Mouse (Mus musculus) bone marrow macrophage, adult 2 months (primary cell): ENCODE results near the gene Fgg. TPM values are rescaled to one million over a fixed set of nuclear protein-coding genes. Genes with fewer than 3 reads are reported as not detected.

Experiments
- H3K27ac ChIP-seq: 2 replicates; pipeline ENCODE4 v1.5.1; 2012; ENCODE audit warnings: low read depth, low read length; ENCODE audit not compliant: insufficient read depth
- H3K4me1 ChIP-seq: 2 replicates; pipeline ENCODE4 v1.6.1; 2012; ENCODE audit warnings: low read length; ENCODE audit not compliant: control insufficient read depth, insufficient read depth
- H3K4me3 ChIP-seq: 2 replicates; pipeline ENCODE4 v1.5.1; 2012; ENCODE audit warnings: mild to moderate bottlenecking, low read length, moderate library complexity; ENCODE audit not compliant: insufficient read depth
- CTCF ChIP-seq: IDR thresholded peaks from 2 replicates; pipeline ENCODE4 v1.5.1; 2012; ENCODE audit warnings: low read depth, mild to moderate bottlenecking, low read length, moderate library complexity
- POLR2A ChIP-seq: IDR thresholded peaks from 2 replicates; pipeline ENCODE4 v1.6.1; 2012; ENCODE audit warnings: mild to moderate bottlenecking, low read depth, low read length, borderline replicate concordance
- polyA plus RNA-seq: library from polyadenylated mRNA; stranded (reverse); fragments of >200 nt; gene quantifications from 2 replicates; pipeline ENCODE4 v1.2.4, GENCODE M21; 2012; ENCODE audit not compliant: missing spikeins, insufficient read depth, insufficient read length

Gene Fgg
- not detected in 2 replicates for polyA plus RNA-seq

DNA sequence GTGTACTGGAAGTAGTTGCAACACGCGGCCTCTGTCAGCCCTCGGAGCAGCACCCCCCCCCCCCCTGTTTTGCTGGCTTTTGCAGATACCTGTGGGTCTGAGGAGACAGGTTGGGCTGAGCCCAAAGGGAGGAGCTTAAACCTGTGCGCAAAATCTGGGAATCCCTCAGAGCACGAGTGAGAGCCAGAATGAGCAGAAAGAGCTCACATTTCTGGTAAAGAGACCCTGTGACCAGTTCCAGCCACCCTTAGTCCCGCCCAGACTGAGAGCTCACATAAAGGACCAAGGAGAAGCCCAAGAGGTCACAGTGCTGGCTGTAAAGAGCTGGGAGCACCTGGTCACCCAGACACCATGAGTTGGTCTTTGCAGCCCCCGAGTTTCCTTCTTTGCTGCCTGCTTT, at the start of gene Fgg:
Gene Fgg, plus strand, starts transcription at position 168 of the 400 bp plus-strand sequence.
- no peak within 1 kb of the TSS for H3K27ac ChIP-seq
- TF ChIP-seq CTCF, result no peak
- TF ChIP-seq POLR2A, result no peak
- H3K4me3 ChIP-seq, result no peak within 1 kb of the TSS
- no peaks in the 10 kb centered on the region for H3K4me1 ChIP-seq

DNA sequence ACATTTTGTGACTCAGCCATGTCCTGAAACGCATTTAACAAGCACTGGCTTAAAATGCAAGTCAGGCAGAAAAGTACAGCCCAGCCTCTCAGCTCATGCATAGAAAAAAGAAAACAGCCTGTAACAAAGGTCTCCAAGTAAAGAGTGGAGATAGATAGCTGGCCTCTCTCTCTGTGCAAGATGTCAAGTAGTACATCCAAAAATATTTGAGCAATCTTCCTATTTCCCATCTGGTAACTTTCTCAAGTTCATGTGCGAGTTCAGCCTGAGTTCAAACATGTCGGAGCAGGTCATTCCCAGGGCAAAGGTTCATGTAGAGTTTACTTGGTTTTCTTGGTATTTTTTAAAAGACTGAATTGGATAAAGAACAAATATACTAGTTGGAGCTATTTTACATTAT, 36.5 kb upstream of the Fgg start:
- no peak for TF ChIP-seq CTCF
- no peak for TF ChIP-seq POLR2A
- no peaks in the 10 kb centered on the region for H3K4me1 ChIP-seq
- H3K27ac ChIP-seq, result no peak overlapping the region
- no peak overlapping the region for H3K4me3 ChIP-seq

DNA sequence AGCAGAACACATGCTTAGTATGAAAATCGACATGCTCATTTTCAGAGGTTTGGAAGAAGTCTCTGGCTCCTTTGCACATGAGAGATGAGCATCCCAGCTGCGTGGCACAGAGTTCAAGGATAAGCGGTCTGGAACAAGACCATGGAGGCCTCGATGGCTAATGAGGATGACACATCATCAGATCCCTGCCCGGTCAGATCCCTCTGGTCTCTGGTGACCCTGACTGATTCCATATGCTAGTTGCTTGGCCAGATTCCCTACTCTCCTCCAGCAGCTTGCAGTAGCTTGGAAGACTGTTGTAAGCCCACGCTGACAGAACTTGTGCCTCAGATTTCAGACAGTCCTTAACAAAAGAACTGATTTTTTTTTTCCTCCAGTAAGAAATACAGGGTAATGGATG, 26.7 kb upstream of the Fgg start:
- Histone ChIP-seq H3K27ac (no peak overlapping the region), H3K4me3 (no peak overlapping the region), H3K4me1 (no peaks in the 10 kb centered on the region)
- TF ChIP-seq POLR2A (no peak), CTCF (no peak)

DNA sequence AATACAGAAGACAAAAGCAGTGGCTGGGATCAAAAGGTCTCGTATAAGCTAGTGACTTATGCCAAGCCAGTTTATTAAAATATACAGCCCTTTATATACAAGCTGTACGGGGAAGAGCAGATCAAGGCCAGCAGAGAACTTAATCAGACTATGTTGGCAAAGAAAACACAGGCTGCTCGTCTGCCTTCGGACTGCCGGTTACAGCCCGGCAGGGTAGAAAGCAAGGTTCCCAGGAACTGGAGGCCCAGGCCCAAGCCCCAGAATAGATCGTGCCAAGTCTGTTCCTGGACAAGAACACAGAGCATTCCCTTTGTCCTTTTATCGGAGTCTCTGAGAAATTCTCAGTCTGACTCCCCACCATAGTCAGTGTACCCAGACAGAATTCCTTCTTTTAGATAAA, 25.7 kb upstream of the Fgg start:
- Histone ChIP-seq H3K27ac (no peak overlapping the region), H3K4me1 (no peaks in the 10 kb centered on the region), H3K4me3 (no peak overlapping the region)
- TF ChIP-seq POLR2A, result no peak
- TF ChIP-seq CTCF, result no peak

DNA sequence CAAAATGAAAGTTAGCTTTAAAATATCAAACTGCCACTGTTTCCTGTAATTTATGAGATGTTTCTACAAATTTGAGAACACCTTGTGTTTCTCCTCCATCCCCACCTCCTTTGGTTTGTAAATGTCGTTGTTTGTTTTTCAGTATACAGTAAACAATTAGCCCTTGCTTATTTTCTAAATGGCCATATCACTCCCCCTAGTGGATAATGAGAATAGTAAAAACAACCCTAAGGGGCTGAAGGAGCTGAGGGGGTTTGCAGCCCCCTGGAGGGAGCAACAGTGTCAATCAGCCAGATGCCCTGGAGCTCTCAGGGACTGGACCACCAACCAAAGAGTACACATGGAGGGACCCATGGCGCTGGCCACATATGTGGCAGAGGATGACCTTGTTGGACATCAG, 22.7 kb upstream of the Fgg start:
- no peaks in the 10 kb centered on the region for H3K4me1 ChIP-seq
- no peak overlapping the region for H3K27ac ChIP-seq
- no peak for TF ChIP-seq POLR2A
- TF ChIP-seq CTCF, result no peak
- no peak overlapping the region for H3K4me3 ChIP-seq

DNA sequence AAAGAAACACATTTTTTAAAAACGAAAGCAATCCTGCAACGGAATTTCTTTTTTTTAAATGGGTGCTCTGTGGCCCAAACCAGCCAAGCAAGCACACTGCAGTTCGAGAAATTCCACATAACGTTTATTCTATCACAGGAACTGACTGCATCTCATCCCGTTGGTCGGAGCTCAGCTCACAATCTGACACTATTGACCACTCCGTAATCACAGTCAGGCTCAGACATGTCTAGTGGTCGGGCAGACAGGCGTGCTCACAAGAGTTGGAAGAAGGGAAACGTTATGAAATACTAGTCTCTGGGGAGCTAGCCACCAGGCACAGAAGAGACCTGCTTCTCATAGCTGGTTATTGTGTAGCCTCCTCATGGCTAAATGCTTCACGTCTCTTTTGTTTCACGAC, 15.6 kb upstream of the Fgg start:
- TF ChIP-seq CTCF, result no peak
- no peak for TF ChIP-seq POLR2A
- Histone ChIP-seq H3K27ac (no peak overlapping the region), H3K4me3 (no peak overlapping the region), H3K4me1 (no peaks in the 10 kb centered on the region)

DNA sequence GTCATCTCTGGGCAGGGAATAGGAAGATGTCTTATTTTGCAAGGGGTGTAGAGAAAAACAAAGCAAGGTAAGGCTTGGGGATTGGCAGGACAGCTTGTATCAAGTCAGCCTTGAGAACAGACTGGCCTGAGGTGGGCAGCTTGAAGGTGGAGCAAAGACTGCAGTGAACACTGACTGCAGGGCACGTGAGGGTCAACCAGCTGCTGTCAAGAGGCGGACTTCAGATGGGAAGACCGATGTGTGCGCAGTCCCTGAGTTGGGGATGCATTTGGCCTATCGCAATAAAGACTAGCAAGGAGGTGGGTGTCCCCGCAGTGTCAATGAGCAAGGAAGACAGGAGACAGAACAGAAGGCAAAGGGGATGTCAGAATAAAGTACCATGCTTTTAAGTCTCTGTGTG, 14.6 kb upstream of the Fgg start:
- Histone ChIP-seq H3K27ac (no peak overlapping the region), H3K4me1 (no peaks in the 10 kb centered on the region), H3K4me3 (no peak overlapping the region)
- TF ChIP-seq POLR2A, result no peak

DNA sequence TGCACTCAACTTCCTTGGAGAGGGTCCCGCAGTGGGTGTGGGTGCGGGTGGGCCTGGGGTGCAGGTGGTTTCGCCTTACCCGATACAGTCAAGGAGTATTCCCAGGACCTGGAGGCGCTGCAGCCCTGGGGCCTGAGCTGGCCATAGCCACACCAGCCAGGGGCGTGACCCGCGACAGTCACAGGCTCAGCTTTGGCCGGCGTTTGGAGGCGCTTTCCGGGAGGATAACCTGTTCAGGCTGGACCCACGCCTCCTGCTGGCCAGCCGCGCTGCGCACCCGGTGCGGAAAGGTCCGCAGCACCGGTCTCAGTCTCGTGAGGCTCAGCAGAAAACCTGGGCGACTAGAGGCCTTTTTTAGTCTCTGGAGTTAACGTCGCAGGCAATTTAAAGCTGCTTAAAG, 12.2 kb upstream of the Fgg start:
- no peak overlapping the region for H3K27ac ChIP-seq
- no peak overlapping the region for H3K4me3 ChIP-seq
- no peaks in the 10 kb centered on the region for H3K4me1 ChIP-seq
- no peak for TF ChIP-seq CTCF

DNA sequence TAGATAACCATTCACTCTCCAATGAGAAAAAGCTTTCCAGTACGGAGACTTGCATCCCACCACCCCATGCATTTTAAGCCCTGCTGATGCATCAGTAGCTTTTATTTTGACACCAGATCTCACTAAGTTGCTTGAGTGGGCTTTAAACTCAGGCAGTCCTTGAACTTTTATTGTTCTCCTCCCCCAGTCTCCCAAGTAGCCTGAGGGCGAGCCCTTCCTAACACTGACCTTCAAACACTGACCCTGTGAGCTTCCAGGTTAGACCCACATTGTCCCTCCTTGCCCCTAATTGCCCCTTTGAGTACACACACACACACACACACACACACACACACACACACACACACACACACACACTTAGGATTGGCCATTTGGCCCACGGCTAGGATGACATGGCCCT, 10.9 kb upstream of the Fgg start:
- H3K27ac ChIP-seq, result no peak overlapping the region
- TF ChIP-seq CTCF (no peak), POLR2A (no peak)
- no peak overlapping the region for H3K4me3 ChIP-seq

DNA sequence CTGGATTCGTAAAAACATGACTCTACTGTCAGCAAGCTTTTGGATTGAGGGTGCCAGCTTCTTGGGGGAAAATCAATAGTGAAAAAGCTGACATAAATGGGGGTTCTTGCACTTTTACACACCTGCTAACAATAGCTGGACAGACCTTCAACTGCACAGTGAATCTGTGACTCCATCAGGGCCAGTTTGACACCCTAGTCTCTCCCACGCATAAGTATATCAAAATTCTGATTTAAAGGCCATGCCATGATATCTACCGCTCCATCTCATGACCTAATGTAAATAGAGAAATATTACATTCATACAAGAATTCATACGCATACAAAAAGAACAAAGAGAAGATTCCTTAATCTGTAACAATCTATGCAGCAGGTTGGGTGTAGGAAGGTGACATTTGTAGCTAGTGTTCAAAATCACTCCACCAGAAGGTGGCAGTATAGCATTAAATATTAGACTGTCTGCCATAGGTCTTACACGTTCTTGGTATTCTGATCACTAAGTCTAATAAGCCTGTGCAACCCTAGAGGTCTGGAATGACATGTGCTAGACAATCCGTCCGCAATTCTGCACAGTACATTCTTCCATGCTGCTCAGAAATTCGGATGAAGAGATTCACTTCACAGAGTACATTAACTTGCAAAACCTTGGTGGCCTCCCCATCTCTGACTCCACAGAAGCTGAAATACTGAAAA, 8.6 kb upstream of the Fgg start:
- Histone ChIP-seq H3K27ac (no peak overlapping the region), H3K4me3 (no peak overlapping the region), H3K4me1 (no peaks in the 10 kb centered on the region)
- TF ChIP-seq POLR2A (no peak), CTCF (no peak)

More for the DNA sequence above, 10.9 kb upstream of the Fgg start:
- H3K4me1 ChIP-seq, result no peaks in the 10 kb centered on the region

DNA sequence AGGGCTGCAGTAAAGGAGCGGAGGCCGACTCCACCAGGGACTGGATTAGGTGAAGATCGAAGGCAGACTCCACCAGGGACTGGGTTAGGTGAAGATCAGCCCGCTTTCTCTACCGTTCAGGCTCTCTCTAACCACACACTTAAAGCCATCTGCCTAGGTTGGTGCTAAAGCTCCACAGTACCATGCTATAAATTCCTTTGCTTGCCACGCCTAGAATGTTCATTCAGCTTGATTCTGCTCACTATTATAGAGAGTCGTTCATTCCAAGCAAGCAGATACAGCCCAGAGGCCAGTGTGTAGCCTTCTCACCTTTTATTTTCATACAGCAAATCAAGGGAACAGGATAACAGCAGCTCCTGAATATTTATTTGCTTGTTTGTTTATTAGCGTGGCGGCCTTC, 7.5 kb upstream of the Fgg start:
- no peaks in the 10 kb centered on the region for H3K4me1 ChIP-seq
- no peak overlapping the region for H3K27ac ChIP-seq
- TF ChIP-seq POLR2A (no peak), CTCF (no peak)

More for the DNA sequence above, 7.5 kb upstream of the Fgg start:
- no peak overlapping the region for H3K4me3 ChIP-seq
